Mouse (Mus musculus) spleen, adult 2 months (tissue): Measurements from ENCODE around the gene Cox6b2.

Source experiments
- CTCF ChIP-seq: fragments of 200-500 bp; IDR thresholded peaks from 2 replicates; pipeline ENCODE4 v1.5.1; 2011; ENCODE audit warnings: mild to moderate bottlenecking, inconsistent platforms; ENCODE audit not compliant: insufficient read depth, insufficient read length, insufficient replicate concordance; ENCODE audit errors: extremely low read depth
- POLR2A ChIP-seq: fragments of 200-500 bp; IDR thresholded peaks from 2 replicates; pipeline ENCODE4 v1.6.1; 2011; ENCODE audit warnings: low read depth, low read length, inconsistent platforms

GRCm38 (mm10) chr7:4702334-4702733, 50.6 kb downstream of the Cox6b2 start:
- TF ChIP-seq POLR2A = no peak
- no peak for TF ChIP-seq CTCF
